Mouse (Mus musculus) liver, adult 2 months (tissue): ENCODE measurements at regions not wholly inside any gene's neighbourhood (a gene's known extent, or its start where the extent isn't known, plus 50 kb on each side); places are given as distances from the start of the nearest gene placed in this dataset.
"Not testable (repeated sequence)": the region's sequence is repeated elsewhere in the genome, so short reads cannot be mapped to it uniquely, and the experiment has no call there.

ENCODE experiments used
- DNase-seq: peaks from one replicate; pipeline ENCODE4 v3.0.0-alpha.2; 2011; ENCODE audit warnings: low read depth, low spot score; ENCODE audit errors: extremely low read depth
- H3K27ac ChIP-seq: fragments of 200-500 bp; replicated peaks from 2 replicates; pipeline ENCODE4 v1.5.1; 2012; ENCODE audit warnings: low read depth, mild to moderate bottlenecking, control low read depth, inconsistent platforms, low read length; ENCODE audit not compliant: insufficient read depth
- H3K27me3 ChIP-seq: fragments of 200-500 bp; 2 replicates; pipeline ENCODE4 v1.6.1; 2012; ENCODE audit warnings: mild to moderate bottlenecking, moderate library complexity, low read length, inconsistent platforms; ENCODE audit not compliant: control insufficient read depth, insufficient read depth
- H3K36me3 ChIP-seq: fragments of 200-500 bp; 2 replicates; pipeline ENCODE4 v1.6.1; 2012; ENCODE audit warnings: low read length, inconsistent platforms; ENCODE audit not compliant: control insufficient read depth, insufficient read depth
- H3K4me1 ChIP-seq: fragments of 200-500 bp; 2 replicates; pipeline ENCODE4 v1.6.1; 2011; ENCODE audit warnings: low read length; ENCODE audit not compliant: control insufficient read depth, insufficient read depth
- H3K4me3 ChIP-seq: fragments of 200-500 bp; 2 replicates; pipeline ENCODE4 v1.5.1; 2011; ENCODE audit warnings: low read depth, mild to moderate bottlenecking, control low read depth, low read length, moderate library complexity; ENCODE audit not compliant: insufficient read depth
- H3K79me2 ChIP-seq: fragments of 200-500 bp; 2 replicates; pipeline ENCODE4 v1.6.1; 2012; ENCODE audit warnings: inconsistent platforms, mild to moderate bottlenecking, low read length, moderate library complexity; ENCODE audit not compliant: control insufficient read depth, insufficient read depth
- H3K9ac ChIP-seq: fragments of 200-500 bp; 2 replicates; pipeline ENCODE4 v1.6.1; 2012; ENCODE audit warnings: low read depth, mild to moderate bottlenecking, control low read depth, inconsistent platforms, low read length
- CTCF ChIP-seq: fragments of 200-500 bp; IDR thresholded peaks from 2 replicates; pipeline ENCODE4 v1.5.1; 2011; ENCODE audit warnings: low read depth, low read length, control low read depth
- POLR2A ChIP-seq: fragments of 200-500 bp; IDR thresholded peaks from 2 replicates; pipeline ENCODE4 v1.6.1; 2011; ENCODE audit warnings: low read length, control low read depth; ENCODE audit not compliant: insufficient read depth; ENCODE audit errors: extremely low read depth
- WGBS: fragments of 180-500 bp; shearing (Covaris S2); methylation state at CpG from one replicate; pipeline ENCODE4 v1.1.7; 2018; 5-methylcytosine and 5-hydroxymethylcytosine counted together

DNA sequence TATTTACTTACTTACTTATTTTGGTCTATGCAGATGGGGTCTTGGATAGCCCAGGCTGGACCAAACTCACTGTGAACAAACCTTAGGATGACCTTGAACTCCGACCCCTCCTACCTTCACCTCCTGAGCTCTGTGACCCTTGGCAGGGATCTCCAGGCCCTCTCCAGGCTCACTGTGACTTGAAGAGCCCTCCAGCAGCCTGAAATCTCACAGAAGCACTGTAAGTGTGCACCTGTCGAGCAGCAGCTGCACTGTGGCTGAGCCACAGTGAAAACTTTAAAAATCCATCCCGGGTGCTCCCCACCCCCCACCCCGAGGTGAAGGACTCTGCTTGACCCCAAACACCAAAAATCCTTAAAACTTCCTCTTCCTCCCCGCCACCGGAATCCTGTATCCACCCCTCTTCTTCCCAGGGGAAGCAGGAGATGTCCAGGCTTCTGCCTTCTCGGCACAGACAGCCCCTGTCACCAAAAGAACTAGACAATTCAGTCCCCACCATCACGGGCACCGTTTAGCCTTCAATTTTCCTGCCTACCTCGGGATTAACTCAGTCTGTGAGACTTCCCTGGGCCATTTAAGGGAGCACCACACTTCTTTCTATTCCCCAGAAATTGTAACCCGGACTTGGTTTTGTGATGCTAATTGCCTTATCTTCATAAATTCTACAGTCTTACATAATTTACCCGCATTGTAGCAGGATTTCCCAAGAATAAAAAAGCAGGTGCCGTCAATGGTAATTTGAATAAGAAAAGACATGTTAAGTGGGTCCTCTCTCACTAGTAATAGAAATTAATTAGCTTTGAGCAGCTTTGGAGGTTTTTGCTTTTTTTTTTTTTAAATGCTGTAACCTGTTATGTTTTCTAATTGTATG is 250.7 kb downstream of the 3100002H09Rik start:
- H3K9ac ChIP-seq = no peak overlapping the region
- H3K27me3 ChIP-seq = no peaks in the 10 kb centered on the region
- no peak overlapping the region for H3K27ac ChIP-seq
- H3K36me3 ChIP-seq = no peaks in the 10 kb centered on the region
- 55% methylated on average over 13 of the region's 13 CpGs for WGBS
- no peak for DNase-seq
- H3K79me2 ChIP-seq = no peaks in the 10 kb centered on the region
- TF ChIP-seq CTCF (no peak), POLR2A (no peak)
- H3K4me1 ChIP-seq = no peaks in the 10 kb centered on the region
- no peak overlapping the region for H3K4me3 ChIP-seq

- 0% methylated on average over 5 of the region's 8 CpGs for WGBS
- H3K4me1 ChIP-seq, H3K79me2 ChIP-seq, DNase-seq, H3K27me3 ChIP-seq, H3K27ac ChIP-seq, H3K36me3 ChIP-seq, H3K9ac ChIP-seq, H3K4me3 ChIP-seq: not testable (repeated sequence)
Measured at GRCm38 (mm10) chr4:124358456-124358855, 252.1 kb downstream of the 3100002H09Rik start.

GRCm38 (mm10) chr4:124350361-124350760 is 260.2 kb downstream of the 3100002H09Rik start:
- TF ChIP-seq CTCF (no peak), POLR2A (no peak)
- DNase-seq = no peak
- no peaks in the 10 kb centered on the region for H3K79me2 ChIP-seq
- WGBS = 78% methylated on average over 3 of the region's 3 CpGs
- no peak overlapping the region for H3K4me3 ChIP-seq
- H3K36me3 ChIP-seq = no peaks in the 10 kb centered on the region
- no peak overlapping the region for H3K27ac ChIP-seq
- no peak overlapping the region for H3K9ac ChIP-seq
- no peaks in the 10 kb centered on the region for H3K4me1 ChIP-seq
- H3K27me3 ChIP-seq = no peaks in the 10 kb centered on the region

DNA sequence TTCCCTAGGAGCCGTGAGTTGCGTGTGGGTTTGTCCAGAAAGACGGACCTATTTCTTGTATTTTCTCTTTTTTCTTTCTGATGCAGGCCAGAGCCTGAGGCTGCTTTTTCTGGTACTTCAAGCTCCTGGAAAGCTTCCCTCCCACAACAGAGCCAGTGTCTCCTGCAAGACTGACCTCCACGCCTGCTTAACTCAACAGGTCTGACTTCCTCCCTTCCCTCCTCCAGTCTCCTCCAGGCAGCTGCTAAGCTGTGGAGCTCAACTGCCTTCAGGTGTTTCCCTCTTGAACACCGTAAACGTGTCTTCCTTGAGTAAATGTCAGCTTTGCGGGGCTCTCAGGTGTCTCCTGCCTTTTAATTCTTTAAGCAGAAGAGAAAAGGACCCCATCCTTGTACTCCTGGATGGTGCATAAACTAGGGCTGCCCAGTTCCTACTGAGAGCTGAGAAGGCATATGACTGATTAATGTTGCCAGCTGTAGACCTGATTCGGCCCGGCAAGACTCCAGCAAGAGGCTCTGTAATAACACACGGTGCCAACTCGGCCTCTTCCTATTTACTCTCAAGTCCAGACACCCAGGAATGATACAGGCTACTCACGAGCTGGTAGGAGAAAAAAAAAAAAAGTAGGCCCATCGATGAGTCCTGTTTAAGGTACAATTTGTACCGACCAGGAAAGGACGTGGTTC is 260.9 kb downstream of the 3100002H09Rik start:
- H3K36me3 ChIP-seq = no peaks in the 10 kb centered on the region
- no peak overlapping the region for H3K4me3 ChIP-seq
- H3K27me3 ChIP-seq = no peaks in the 10 kb centered on the region
- no peaks in the 10 kb centered on the region for H3K4me1 ChIP-seq
- WGBS = 79% methylated on average over 15 of the region's 15 CpGs
- TF ChIP-seq POLR2A (no peak), CTCF (no peak)
- H3K79me2 ChIP-seq = no peaks in the 10 kb centered on the region
- DNase-seq = no peak
- H3K27ac ChIP-seq = no peak overlapping the region
- no peak overlapping the region for H3K9ac ChIP-seq

DNA sequence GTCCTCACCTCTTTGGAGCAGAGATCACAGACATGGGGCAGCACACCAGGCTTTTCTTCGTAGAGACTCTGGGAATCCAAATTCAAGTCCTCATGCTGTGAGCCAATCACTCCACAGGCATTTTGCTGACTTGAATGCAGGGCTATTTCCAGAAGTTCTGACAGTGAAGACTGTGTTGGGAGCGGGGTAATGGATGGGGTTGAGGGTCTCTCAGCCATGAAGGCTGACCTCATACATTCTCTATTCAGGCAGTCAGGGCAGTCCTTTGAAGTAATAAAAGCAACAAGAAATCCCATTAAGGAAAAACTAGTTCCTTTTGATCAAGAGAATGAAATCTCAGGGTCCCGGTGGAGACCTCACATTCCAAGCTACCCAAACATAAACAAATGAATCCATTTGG is 261.5 kb downstream of the 3100002H09Rik start:
- Histone ChIP-seq H3K4me1 (no peaks in the 10 kb centered on the region), H3K27me3 (no peaks in the 10 kb centered on the region), H3K36me3 (no peaks in the 10 kb centered on the region), H3K27ac (no peak overlapping the region), H3K4me3 (no peak overlapping the region), H3K9ac (no peak overlapping the region), H3K79me2 (no peaks in the 10 kb centered on the region)
- WGBS = 58% methylated on average over 3 of the region's 3 CpGs
- TF ChIP-seq POLR2A (no peak), CTCF (no peak)
- no peak for DNase-seq

GRCm38 (mm10) chr4:124340073-124340472 is 270.5 kb downstream of the 3100002H09Rik start:
- H3K36me3 ChIP-seq = no peaks in the 10 kb centered on the region
- no peak overlapping the region for H3K27ac ChIP-seq
- H3K4me3 ChIP-seq = no peak overlapping the region
- no peaks in the 10 kb centered on the region for H3K27me3 ChIP-seq
- no peaks in the 10 kb centered on the region for H3K79me2 ChIP-seq
- 57% methylated on average over 7 of the region's 7 CpGs for WGBS
- DNase-seq = no peak
- H3K9ac ChIP-seq = no peak overlapping the region
- H3K4me1 ChIP-seq = no peaks in the 10 kb centered on the region
- TF ChIP-seq POLR2A (no peak), CTCF (no peak)
